Mouse (Mus musculus) liver, embryonic 12.5 days (tissue): Measurements from ENCODE around the gene Baiap2l2. TPM values are rescaled to one million over a fixed set of nuclear protein-coding genes. Genes with fewer than 3 reads are reported as not detected.

Experiments used
- polyA plus RNA-seq: library from polyadenylated mRNA; unstranded; fragments of >200 nt; fragmentation: Nextera tagmentation; extraction: Ambion mirVana; gene quantifications from 2 replicates; pipeline ENCODE4 v1.2.1, GENCODE M21; 2016

Gene Baiap2l2
- polyA plus RNA-seq, 1 experiment from 2014 or later, result 1.2 TPM

Other genes with a start within 250 kb of the Baiap2l2 start
- gene Galr3, start 243.7 kb downstream of the Baiap2l2 start, polyA plus RNA-seq, result 0.41 and 0.55 TPM in 2 replicates
- 58.9 and 61.4 TPM in 2 replicates for gene Ankrd54, start 222.6 kb downstream of the Baiap2l2 start, polyA plus RNA-seq
- 188 and 201 TPM in 2 replicates for gene Eif3l, start 210.4 kb downstream of the Baiap2l2 start, polyA plus RNA-seq
- 3.0 and 3.2 TPM in 2 replicates for gene Micall1, start 176.6 kb downstream of the Baiap2l2 start, polyA plus RNA-seq
- 280 and 301 TPM in 2 replicates for gene Polr2f, start 144.5 kb downstream of the Baiap2l2 start, polyA plus RNA-seq
- gene 1700088E04Rik, start 144.3 kb downstream of the Baiap2l2 start, polyA plus RNA-seq, result 0.86 and 1.0 TPM in 2 replicates
- gene Sox10, start 120.3 kb downstream of the Baiap2l2 start, polyA plus RNA-seq, result 0.17 and 0.29 TPM in 2 replicates
- 16.1 and 17.1 TPM in 2 replicates for gene Pick1, start 56.4 kb downstream of the Baiap2l2 start, polyA plus RNA-seq
- gene Gm49486, start 56.1 kb downstream of the Baiap2l2 start, polyA plus RNA-seq, result 0.07 TPM in 1 of 2 replicates, not detected in the other
- gene Slc16a8, start 30.8 kb downstream of the Baiap2l2 start, polyA plus RNA-seq, result not detected in 2 replicates
- gene Pla2g6, start 42.9 kb upstream of the Baiap2l2 start, polyA plus RNA-seq, result 16.8 and 17.3 TPM in 2 replicates
- 1.1 and 2.8 TPM in 2 replicates for gene Maff, start 61.1 kb upstream of the Baiap2l2 start, polyA plus RNA-seq
- 16.4 and 19.0 TPM in 2 replicates for gene Tmem184b, start 118.0 kb upstream of the Baiap2l2 start, polyA plus RNA-seq
- 24.1 and 24.7 TPM in 2 replicates for gene Csnk1e, start 170.0 kb upstream of the Baiap2l2 start, polyA plus RNA-seq
- gene Kcnj4, start 219.7 kb upstream of the Baiap2l2 start, polyA plus RNA-seq, result not detected in 2 replicates
- gene Kdelr3, start 230.9 kb upstream of the Baiap2l2 start, polyA plus RNA-seq, result 8.4 and 10.7 TPM in 2 replicates